Mouse (Mus musculus): ENCODE results near the gene Polr2i. TPM values are rescaled to one million over a fixed set of nuclear protein-coding genes. Genes with fewer than 3 reads are reported as not detected.
A peak's percentile ranks its signal among the peaks of the same experiment; 100 is the strongest.

Gene Polr2i
- polyA plus RNA-seq, 1 experiment: 86.9 TPM

GRCm38 (mm10) chr7:30279951-30280669 lies 48.4 kb downstream of the Polr2i start, which contains the start of the genes Thap8 and Wdr62:
TSS of gene Thap8 (plus strand) at chr7:30280094.
TSS of gene Wdr62 (minus strand) at chr7:30280419.
- Histone ChIP-seq H3K4me1 (ENCODE audit: control insufficient read depth, insufficient read depth, insufficient read length, low read length) (peaks cover 2% of the 10 kb centered on the region), H3K27me3 (ENCODE audit: control insufficient read depth, insufficient read depth, low read length) (no peaks in the 10 kb centered on the region), H3K27ac (ENCODE audit: insufficient read depth, low read depth, low read length) (peak within 1 kb of the TSS; percentile 99), H3K36me3 (ENCODE audit: control insufficient read depth, insufficient read depth, low read length) (no peaks in the 10 kb centered on the region), H3K4me3 (ENCODE audit: low read depth, low read length) (peak within 1 kb of the TSS; percentile 95)
- TF ChIP-seq CTCF (IDR thresholded peaks at IDR 0.05; ENCODE audit: extremely low read depth, insufficient read length, insufficient replicate concordance, low read depth, low read length): no peak
- no peak for TF ChIP-seq POLR2A (IDR thresholded peaks at IDR 0.05; ENCODE audit: low read depth, low read length)
- under 1% methylated on average over 49 of the region's 49 CpGs for WGBS

GRCm38 (mm10) chr7:30280670-30281138 lies 49.0 kb downstream of the Polr2i start:
- H3K4me1 ChIP-seq (ENCODE audit: control insufficient read depth, insufficient read depth, insufficient read length, low read length): peaks cover 2% of the 10 kb centered on the region
- peak overlapping the region; percentile 95 for H3K4me3 ChIP-seq (ENCODE audit: low read depth, low read length)
- TF ChIP-seq CTCF (IDR thresholded peaks at IDR 0.05; ENCODE audit: extremely low read depth, insufficient read length, insufficient replicate concordance, low read depth, low read length): no peak
- TF ChIP-seq POLR2A (IDR thresholded peaks at IDR 0.05; ENCODE audit: low read depth, low read length): no peak
- H3K36me3 ChIP-seq (ENCODE audit: control insufficient read depth, insufficient read depth, low read length): no peaks in the 10 kb centered on the region
- H3K27me3 ChIP-seq (ENCODE audit: control insufficient read depth, insufficient read depth, low read length): no peaks in the 10 kb centered on the region
- WGBS: 1% methylated on average over 20 of the region's 20 CpGs
- peak overlapping the region; percentile 99 for H3K27ac ChIP-seq (ENCODE audit: insufficient read depth, low read depth, low read length)

DNA sequence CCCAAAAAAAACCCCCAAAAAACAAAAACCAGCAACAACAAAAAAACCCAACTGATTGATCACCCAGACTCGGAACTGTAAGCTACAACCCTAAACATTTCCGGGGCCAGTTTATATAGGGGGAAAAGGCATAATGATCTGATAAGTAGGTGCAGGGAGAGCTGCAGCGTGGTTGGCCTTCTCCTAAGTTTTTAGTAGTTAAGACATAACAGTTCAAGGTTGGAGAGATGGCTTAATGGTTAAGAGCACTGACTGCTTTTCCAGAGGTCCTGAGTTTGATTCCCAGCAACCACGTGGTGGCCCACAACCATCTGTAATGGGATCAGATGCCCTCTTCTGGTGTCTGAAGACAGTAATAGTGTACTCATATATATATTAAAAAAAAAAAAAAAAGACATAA lies 49.8 kb downstream of the Polr2i start:
- WGBS: 71% methylated on average over 4 of the region's 4 CpGs

GRCm38 (mm10) chr7:30282740-30283139 lies 51.0 kb downstream of the Polr2i start:
- no peak overlapping the region for H3K27ac ChIP-seq (ENCODE audit: insufficient read depth, low read depth, low read length)
- WGBS: 82% methylated on average over 7 of the region's 7 CpGs
- H3K36me3 ChIP-seq (ENCODE audit: control insufficient read depth, insufficient read depth, low read length): no peaks in the 10 kb centered on the region
- H3K4me3 ChIP-seq (ENCODE audit: low read depth, low read length): no peak overlapping the region
- TF ChIP-seq POLR2A (IDR thresholded peaks at IDR 0.05; ENCODE audit: low read depth, low read length): no peak
- TF ChIP-seq CTCF (IDR thresholded peaks at IDR 0.05; ENCODE audit: extremely low read depth, insufficient read length, insufficient replicate concordance, low read depth, low read length): no peak
- no peaks in the 10 kb centered on the region for H3K27me3 ChIP-seq (ENCODE audit: control insufficient read depth, insufficient read depth, low read length)
- H3K4me1 ChIP-seq (ENCODE audit: control insufficient read depth, insufficient read depth, insufficient read length, low read length): peaks cover 2% of the 10 kb centered on the region

More for the DNA sequence above, 49.8 kb downstream of the Polr2i start:
- H3K4me3 ChIP-seq (ENCODE audit: low read depth, low read length): no peak overlapping the region
- H3K4me1 ChIP-seq (ENCODE audit: control insufficient read depth, insufficient read depth, insufficient read length, low read length): peaks cover 2% of the 10 kb centered on the region
- no peaks in the 10 kb centered on the region for H3K27me3 ChIP-seq (ENCODE audit: control insufficient read depth, insufficient read depth, low read length)
- H3K36me3 ChIP-seq (ENCODE audit: control insufficient read depth, insufficient read depth, low read length): no peaks in the 10 kb centered on the region
- TF ChIP-seq POLR2A (IDR thresholded peaks at IDR 0.05; ENCODE audit: low read depth, low read length): no peak
- TF ChIP-seq CTCF (IDR thresholded peaks at IDR 0.05; ENCODE audit: extremely low read depth, insufficient read length, insufficient replicate concordance, low read depth, low read length): no peak
- H3K27ac ChIP-seq (ENCODE audit: insufficient read depth, low read depth, low read length): no peak overlapping the region

Other genes with a start within 250 kb of the Polr2i start
- gene Zfp568, start 248.0 kb upstream of the Polr2i start, polyA plus RNA-seq (2012; rRNA removed): 1.3 and 2.3 TPM in 2 replicates
- gene Zfp14, start 180.6 kb upstream of the Polr2i start, polyA plus RNA-seq (2012; rRNA removed): 0.58 and 0.62 TPM in 2 replicates
- 0.23 and 0.25 TPM in 2 replicates for gene Zfp82, start 159.0 kb upstream of the Polr2i start, polyA plus RNA-seq (2012; rRNA removed)
- gene Gm26920, start 141.5 kb upstream of the Polr2i start, polyA plus RNA-seq (2012; rRNA removed): 0.06 TPM in 1 of 2 replicates, not detected in the other
- 0.11 and 0.95 TPM in 2 replicates for gene Zfp566, start 141.4 kb upstream of the Polr2i start, polyA plus RNA-seq (2012; rRNA removed)
- 2.6 and 7.1 TPM in 2 replicates for gene Zfp260, start 137.2 kb upstream of the Polr2i start, polyA plus RNA-seq (2012; rRNA removed)
- gene Zfp382, start 110.0 kb upstream of the Polr2i start, polyA plus RNA-seq (2012; rRNA removed): 0.06 and 0.19 TPM in 2 replicates
- gene Zfp146, start 62.2 kb upstream of the Polr2i start, polyA plus RNA-seq (2012; rRNA removed): 2.6 and 3.0 TPM in 2 replicates
- gene Cox7a1, start 47.8 kb upstream of the Polr2i start, polyA plus RNA-seq (2012; rRNA removed): 47.5 and 165 TPM in 2 replicates
- gene Capns1, start 33.1 kb upstream of the Polr2i start, polyA plus RNA-seq (2012; rRNA removed): 351 and 819 TPM in 2 replicates
- 24.6 and 45.2 TPM in 2 replicates for gene Tbcb, start 324 bp downstream of the Polr2i start, polyA plus RNA-seq (2012; rRNA removed)
- 0.15 TPM in 1 of 2 replicates, not detected in the other for gene Ovol3, start 3.8 kb downstream of the Polr2i start, polyA plus RNA-seq (2012; rRNA removed)
- 0.16 TPM in 1 of 2 replicates, not detected in the other for gene Thap8, start 48.1 kb downstream of the Polr2i start, polyA plus RNA-seq (2012; rRNA removed)
- gene Wdr62, start 48.5 kb downstream of the Polr2i start, polyA plus RNA-seq (2012; rRNA removed): 6.5 and 15.9 TPM in 2 replicates
- 6.4 and 9.0 TPM in 2 replicates for gene Clip3, start 59.8 kb downstream of the Polr2i start, polyA plus RNA-seq (2012; rRNA removed)
- gene Alkbh6, start 76.8 kb downstream of the Polr2i start, polyA plus RNA-seq (2012; rRNA removed): 86.9 and 141 TPM in 2 replicates
- 13.5 and 30.5 TPM in 2 replicates for gene Syne4, start 82.9 kb downstream of the Polr2i start, polyA plus RNA-seq (2012; rRNA removed)
- gene E130208F15Rik, start 89.8 kb downstream of the Polr2i start, polyA plus RNA-seq (2012; rRNA removed): 0.36 and 0.63 TPM in 2 replicates
- gene Sdhaf1, start 91.9 kb downstream of the Polr2i start, polyA plus RNA-seq (2012; rRNA removed): 15.2 and 23.4 TPM in 2 replicates
- gene Lrfn3, start 130.8 kb downstream of the Polr2i start, polyA plus RNA-seq (2012; rRNA removed): 12.7 and 28.1 TPM in 2 replicates
- 101 and 135 TPM in 2 replicates for gene Tyrobp, start 181.8 kb downstream of the Polr2i start, polyA plus RNA-seq (2012; rRNA removed)
- 33.7 and 56.1 TPM in 2 replicates for gene Hcst, start 187.9 kb downstream of the Polr2i start, polyA plus RNA-seq (2012; rRNA removed)
- 5.0 and 9.2 TPM in 2 replicates for gene Nfkbid, start 189.8 kb downstream of the Polr2i start, polyA plus RNA-seq (2012; rRNA removed)
- gene Aplp1, start 213.6 kb downstream of the Polr2i start, polyA plus RNA-seq (2012; rRNA removed): 32.1 and 193 TPM in 2 replicates
- 0.18 and 0.27 TPM in 2 replicates for gene Kirrel2, start 225.7 kb downstream of the Polr2i start, polyA plus RNA-seq (2012; rRNA removed)
- gene Nphs1, start 226.4 kb downstream of the Polr2i start, polyA plus RNA-seq (2012; rRNA removed): 0.14 and 7.6 TPM in 2 replicates